Mouse (Mus musculus) midbrain, embryonic 15.5 days (tissue): ENCODE measurements around the gene Zfp683. TPM values are rescaled to one million over a fixed set of nuclear protein-coding genes. Genes with fewer than 3 reads are reported as not detected.

ENCODE experiments used
- ATAC-seq: fragments of 200-750 bp; cut with Nextera tagmentation; replicated peaks from 2 replicates; pipeline ENCODE4 v1.8.0; 2017; ENCODE audit warnings: moderate TSS enrichment
- H3K27ac ChIP-seq: fragments of 300-500 bp; sonication (generic); 2 replicates; pipeline ENCODE4 v1.5.1; 2015; ENCODE audit warnings: mild to moderate bottlenecking, inconsistent platforms
- H3K27me3 ChIP-seq: fragments of 300-500 bp; sonication (generic); replicated peaks from 2 replicates; pipeline ENCODE4 v1.6.1; 2015; ENCODE audit warnings: inconsistent platforms
- H3K36me3 ChIP-seq: fragments of 300-500 bp; sonication (generic); replicated peaks from 2 replicates; pipeline ENCODE4 v1.6.1; 2015; ENCODE audit warnings: inconsistent platforms
- H3K4me1 ChIP-seq: fragments of 300-500 bp; sonication (generic); 2 replicates; pipeline ENCODE4 v1.6.1; 2015; ENCODE audit warnings: inconsistent platforms
- H3K4me2 ChIP-seq: fragments of 300-500 bp; sonication (generic); 2 replicates; pipeline ENCODE4 v1.6.1; 2015; ENCODE audit warnings: inconsistent platforms, mild to moderate bottlenecking, moderate library complexity
- H3K4me3 ChIP-seq: fragments of 300-500 bp; sonication (generic); 2 replicates; pipeline ENCODE4 v1.5.1; 2015; ENCODE audit warnings: mild to moderate bottlenecking, inconsistent platforms
- H3K9ac ChIP-seq: fragments of 300-500 bp; sonication (generic); 2 replicates; pipeline ENCODE4 v1.6.1; 2015; ENCODE audit warnings: mild to moderate bottlenecking, inconsistent platforms
- H3K9me3 ChIP-seq: fragments of 300-500 bp; sonication (generic); 2 replicates; pipeline ENCODE4 v1.6.1; 2016; ENCODE audit warnings: inconsistent platforms
- WGBS: fragments of 180-500 bp; shearing (Covaris S2); methylation state at CpG from one replicate; pipeline ENCODE4 v1.1.7; 2015; ENCODE audit warnings: mixed read lengths; 5-methylcytosine and 5-hydroxymethylcytosine counted together
- polyA plus RNA-seq: library from polyadenylated mRNA; unstranded; fragments of >200 nt; fragmentation: Nextera tagmentation; extraction: Ambion mirVana; gene quantifications from 2 replicates; pipeline ENCODE4 v1.2.1, GENCODE M21; 2015

The Zfp683 gene
- polyA plus RNA-seq, 1 experiment from 2014 or later, result not detected

DNA sequence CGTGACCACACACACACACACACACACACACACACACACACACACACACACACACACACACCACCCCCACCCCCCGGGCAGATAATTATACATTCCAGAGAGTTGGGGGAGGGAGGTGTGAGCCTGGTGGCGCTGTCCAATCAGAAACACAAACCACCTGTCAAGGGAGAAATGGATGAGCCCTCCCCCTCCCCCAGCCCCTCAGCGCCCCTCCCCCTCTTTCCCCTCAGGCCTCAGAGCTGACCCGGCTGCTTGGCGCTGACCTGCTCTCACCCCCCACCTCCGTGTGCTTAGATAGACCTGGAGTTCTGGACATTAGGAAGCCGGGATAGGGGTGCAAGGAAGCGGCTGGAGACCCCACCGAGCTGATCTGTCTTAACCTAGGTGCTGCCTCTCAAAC, 34.4 kb upstream of the Zfp683 start:
- H3K9ac ChIP-seq, result no peak overlapping the region
- no peaks in the 10 kb centered on the region for H3K9me3 ChIP-seq
- peak overlapping the region; percentile 37 for H3K4me3 ChIP-seq
- H3K27me3 ChIP-seq, result peaks cover 11% of the 10 kb centered on the region; the same call in 1 of the 2 replicates
- peaks cover 38% of the 10 kb centered on the region for H3K4me1 ChIP-seq
- WGBS, result 0% methylated on average over 9 of the region's 10 CpGs
- H3K36me3 ChIP-seq, result no peaks in the 10 kb centered on the region
- H3K27ac ChIP-seq, result peak overlapping the region; percentile 60; the same call in 1 of the 2 replicates
- ATAC-seq, result peak; percentile 52; the same call in 1 of the 2 replicates
- H3K4me2 ChIP-seq, result peak overlapping the region; percentile 63

DNA sequence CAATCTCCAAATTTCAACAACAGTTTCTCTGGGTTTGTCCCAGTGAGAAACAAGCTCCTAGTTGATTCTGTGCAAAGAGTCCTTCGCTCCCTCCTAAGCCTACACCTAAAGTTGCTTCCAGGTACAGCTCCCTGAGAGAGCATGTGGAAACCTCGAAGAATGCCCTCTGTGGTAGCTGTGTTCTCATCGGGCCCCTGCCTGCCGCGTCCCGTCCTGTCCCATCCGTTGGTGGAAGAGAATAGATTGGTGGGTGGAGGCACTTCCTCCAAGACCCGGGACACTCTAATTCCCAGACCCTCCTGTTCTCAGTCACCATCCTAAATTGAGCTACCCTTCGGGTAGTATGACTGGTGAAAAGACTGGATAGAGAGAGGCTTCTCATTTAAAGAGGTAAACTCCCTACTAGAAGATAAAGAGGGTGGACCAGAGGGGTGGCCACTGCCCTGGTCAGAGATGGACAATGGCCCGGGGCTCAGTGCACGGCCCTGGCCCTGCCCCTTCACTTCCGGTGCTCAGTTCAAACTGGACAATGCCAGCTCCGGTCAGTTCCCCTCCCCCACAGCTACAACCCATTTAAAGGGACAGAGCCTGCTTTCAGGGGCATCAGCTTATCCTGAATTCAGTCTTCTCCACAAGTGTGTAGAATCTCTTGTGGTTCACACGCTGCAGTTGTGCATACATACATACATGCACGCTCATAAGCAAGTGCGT, 33.8 kb upstream of the Zfp683 start:
- H3K27me3 ChIP-seq, result peaks cover 11% of the 10 kb centered on the region; the same call in 1 of the 2 replicates
- 2% methylated on average over 16 of the region's 16 CpGs for WGBS
- H3K4me1 ChIP-seq, result peaks cover 38% of the 10 kb centered on the region
- no peaks in the 10 kb centered on the region for H3K9me3 ChIP-seq
- H3K9ac ChIP-seq, result peak overlapping the region; percentile 30; the same call in 1 of the 2 replicates
- H3K4me2 ChIP-seq, result peak overlapping the region; percentile 63
- peak overlapping the region; percentile 60 for H3K27ac ChIP-seq
- peak; percentile 83 for ATAC-seq
- no peaks in the 10 kb centered on the region for H3K36me3 ChIP-seq
- H3K4me3 ChIP-seq, result peak overlapping the region; percentile 37

DNA sequence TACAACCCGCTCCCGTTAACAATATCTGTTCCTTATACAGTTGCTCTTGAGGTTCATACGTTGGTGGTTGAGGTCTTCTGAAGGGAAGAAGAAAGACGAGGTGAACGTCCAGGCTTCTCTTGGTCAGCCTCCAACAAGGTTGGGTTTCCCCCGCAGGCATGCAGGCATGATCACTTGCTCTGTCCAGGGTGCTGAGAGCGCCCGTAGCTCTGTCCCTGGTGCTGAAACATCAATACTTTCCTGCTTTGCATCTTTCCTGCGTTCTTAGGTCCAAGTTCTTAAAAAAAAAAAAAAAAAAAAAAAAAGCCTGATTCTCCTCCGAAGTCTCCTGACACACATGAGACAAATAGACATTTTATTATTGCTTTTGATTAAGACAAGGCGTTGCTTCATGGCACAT, 33.0 kb upstream of the Zfp683 start:
- Histone ChIP-seq H3K9ac (no peak overlapping the region), H3K27me3 (peaks cover 11% of the 10 kb centered on the region; the same call in 1 of the 2 replicates), H3K4me3 (peak overlapping the region; percentile 37), H3K4me1 (peaks cover 38% of the 10 kb centered on the region), H3K27ac (no peak overlapping the region), H3K9me3 (no peaks in the 10 kb centered on the region), H3K4me2 (peak overlapping the region; percentile 63), H3K36me3 (no peaks in the 10 kb centered on the region)
- no peak for ATAC-seq
- WGBS, result 3% methylated on average over 11 of the region's 11 CpGs

DNA sequence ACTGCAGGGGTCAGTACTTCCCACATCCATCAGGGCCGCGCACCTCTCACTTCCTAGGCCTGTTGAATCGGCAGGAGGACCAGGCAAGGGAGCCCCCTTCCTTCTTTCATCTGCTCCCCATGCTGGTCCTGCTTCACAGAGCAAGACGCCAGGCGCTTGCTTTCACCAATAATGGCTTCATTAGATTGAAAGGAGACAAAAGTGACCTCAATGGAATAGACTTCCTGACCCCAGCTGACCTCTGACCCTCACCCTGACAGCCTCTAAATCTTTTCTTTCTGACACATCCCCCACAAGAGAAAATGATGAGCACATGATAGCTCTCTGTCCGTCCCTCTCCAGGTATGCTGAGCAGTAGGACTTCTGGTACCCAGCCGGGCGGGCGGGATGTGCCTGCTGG, 27.8 kb upstream of the Zfp683 start:
- WGBS, result 14% methylated on average over 9 of the region's 9 CpGs
- Histone ChIP-seq H3K9ac (no peak overlapping the region), H3K27ac (no peak overlapping the region), H3K4me2 (no peak overlapping the region), H3K9me3 (no peaks in the 10 kb centered on the region), H3K27me3 (no peaks in the 10 kb centered on the region), H3K4me1 (no peaks in the 10 kb centered on the region), H3K4me3 (no peak overlapping the region), H3K36me3 (no peaks in the 10 kb centered on the region)
- ATAC-seq, result no peak

DNA sequence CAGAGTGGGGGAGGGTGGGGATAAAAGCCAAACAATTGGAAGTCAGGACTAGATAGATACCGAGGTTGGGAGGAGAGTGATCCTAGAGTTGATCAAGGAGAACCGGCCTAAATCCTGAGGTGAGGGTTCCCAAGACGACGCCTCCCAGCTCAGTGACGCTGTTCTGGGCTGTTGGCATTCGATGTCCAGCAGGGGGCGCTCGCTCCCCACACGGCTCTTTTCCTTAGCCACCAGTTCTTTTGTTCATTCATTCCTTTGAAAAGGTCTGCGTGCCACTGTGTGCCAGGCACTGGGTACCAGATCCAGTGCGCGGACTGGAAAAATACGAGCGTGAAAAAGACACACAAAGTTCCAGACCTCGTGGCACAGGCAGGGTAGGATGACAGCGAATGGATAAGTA, 17.7 kb upstream of the Zfp683 start:
- Histone ChIP-seq H3K4me2 (peak overlapping the region; percentile 29; the same call in 1 of the 2 replicates), H3K36me3 (no peaks in the 10 kb centered on the region), H3K9ac (no peak overlapping the region), H3K4me3 (no peak overlapping the region), H3K27me3 (no peaks in the 10 kb centered on the region), H3K4me1 (peaks cover 3% of the 10 kb centered on the region; the same call in 1 of the 2 replicates), H3K27ac (0 out of 2 replicates have a peak overlapping the region, but pooled peaks have one; percentile 34), H3K9me3 (no peaks in the 10 kb centered on the region)
- 3% methylated on average over 16 of the region's 16 CpGs for WGBS
- ATAC-seq, result no peak

DNA sequence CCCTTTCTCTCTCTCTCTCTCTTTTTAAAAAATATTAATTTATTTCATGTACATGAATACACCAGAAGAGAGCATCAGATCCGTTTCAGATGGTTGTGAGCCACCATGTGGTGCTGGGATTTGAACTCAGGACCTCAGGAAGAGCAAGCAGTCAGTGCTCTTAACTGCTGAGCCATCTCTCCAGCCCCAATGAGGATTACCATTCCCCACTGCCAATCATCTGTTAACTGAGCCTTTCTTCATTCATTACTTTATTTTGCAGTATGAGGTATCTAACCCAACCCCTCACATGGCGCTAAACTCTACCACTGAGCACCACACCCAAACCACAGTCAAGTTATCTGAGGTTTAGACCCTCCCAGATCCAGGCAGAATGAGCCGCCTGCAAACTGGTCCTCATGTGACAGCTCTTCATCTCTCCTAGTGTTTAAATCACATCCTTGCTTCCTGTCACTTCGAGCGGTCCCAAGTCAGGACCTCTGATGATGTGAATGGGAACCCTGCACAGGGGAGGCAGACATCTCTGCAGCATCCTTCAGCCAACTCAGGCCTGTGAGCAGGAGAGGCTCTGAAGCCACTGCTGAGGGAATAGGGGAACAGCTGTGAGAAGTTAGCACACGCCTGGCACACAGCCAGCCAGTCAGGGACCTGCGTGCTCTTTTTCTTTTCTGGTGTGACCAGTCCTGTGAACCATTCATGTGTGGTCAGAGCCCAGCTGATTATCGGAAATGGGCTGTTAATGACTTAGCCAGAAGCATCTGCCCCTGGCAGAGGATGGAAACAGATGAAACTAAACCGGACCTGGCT, 12.1 kb upstream of the Zfp683 start:
- H3K4me1 ChIP-seq, result peaks cover 3% of the 10 kb centered on the region; the same call in 1 of the 2 replicates
- no peaks in the 10 kb centered on the region for H3K27me3 ChIP-seq
- ATAC-seq, result no peak
- no peak overlapping the region for H3K27ac ChIP-seq
- no peak overlapping the region for H3K4me3 ChIP-seq
- WGBS, result 64% methylated on average over 9 of the region's 9 CpGs
- H3K4me2 ChIP-seq, result no peak overlapping the region
- H3K9ac ChIP-seq, result no peak overlapping the region
- no peaks in the 10 kb centered on the region for H3K9me3 ChIP-seq
- no peaks in the 10 kb centered on the region for H3K36me3 ChIP-seq

DNA sequence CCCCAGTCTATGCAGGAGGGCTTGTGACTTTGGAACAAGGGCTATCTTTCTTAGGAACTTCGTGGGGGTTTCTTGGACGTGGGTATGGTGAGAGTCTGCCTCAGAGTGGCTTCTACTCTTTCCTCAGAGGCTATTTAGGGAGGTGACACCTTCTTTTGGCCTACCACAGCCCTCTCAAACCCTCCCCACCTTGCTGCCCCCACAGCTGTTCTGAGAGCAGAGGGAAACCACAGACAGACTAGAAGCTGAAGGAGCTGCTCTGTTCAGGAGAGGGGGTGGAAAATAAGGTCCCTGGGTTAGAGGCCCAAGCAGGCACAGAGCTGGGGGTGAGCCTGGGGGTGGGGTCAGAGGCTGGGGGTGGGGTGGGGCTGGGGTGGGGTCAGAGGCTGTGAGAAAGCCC, 10.6 kb upstream of the Zfp683 start:
- WGBS, result 60% methylated on average over 2 of the region's 2 CpGs

DNA sequence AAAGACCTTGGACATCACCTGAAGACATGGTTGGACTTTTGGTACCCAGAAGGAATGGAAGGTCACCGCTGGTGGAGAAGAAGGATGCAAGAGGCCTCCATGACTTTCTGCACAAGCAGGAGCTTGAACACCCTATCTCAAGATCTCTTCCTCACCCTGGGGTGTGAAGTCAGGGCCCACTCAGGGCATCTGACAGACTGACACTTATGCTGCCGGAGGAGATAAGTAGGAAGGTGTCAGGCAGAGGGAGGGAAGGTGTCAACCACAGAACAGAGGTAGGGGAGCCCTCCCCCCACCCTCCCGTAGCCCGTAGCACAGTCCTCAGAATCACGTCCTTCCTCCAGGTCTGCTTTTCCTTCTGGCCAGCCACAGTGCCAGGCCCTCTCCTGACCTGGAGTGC, 6.0 kb upstream of the Zfp683 start:
- WGBS, result 89% methylated on average over 5 of the region's 5 CpGs
- Histone ChIP-seq H3K9ac (no peak overlapping the region), H3K4me3 (no peak overlapping the region), H3K4me2 (no peak overlapping the region), H3K4me1 (peaks cover 2% of the 10 kb centered on the region; the same call in 1 of the 2 replicates), H3K36me3 (no peaks in the 10 kb centered on the region), H3K27ac (no peak overlapping the region), H3K27me3 (no peaks in the 10 kb centered on the region), H3K9me3 (no peaks in the 10 kb centered on the region)
- no peak for ATAC-seq

More for the DNA sequence above, 10.6 kb upstream of the Zfp683 start:
- Histone ChIP-seq H3K4me2 (no peak overlapping the region), H3K36me3 (no peaks in the 10 kb centered on the region), H3K27me3 (no peaks in the 10 kb centered on the region), H3K4me3 (no peak overlapping the region), H3K9ac (no peak overlapping the region), H3K9me3 (no peaks in the 10 kb centered on the region), H3K27ac (no peak overlapping the region), H3K4me1 (peaks cover 3% of the 10 kb centered on the region; the same call in 1 of the 2 replicates)
- ATAC-seq, result no peak

DNA sequence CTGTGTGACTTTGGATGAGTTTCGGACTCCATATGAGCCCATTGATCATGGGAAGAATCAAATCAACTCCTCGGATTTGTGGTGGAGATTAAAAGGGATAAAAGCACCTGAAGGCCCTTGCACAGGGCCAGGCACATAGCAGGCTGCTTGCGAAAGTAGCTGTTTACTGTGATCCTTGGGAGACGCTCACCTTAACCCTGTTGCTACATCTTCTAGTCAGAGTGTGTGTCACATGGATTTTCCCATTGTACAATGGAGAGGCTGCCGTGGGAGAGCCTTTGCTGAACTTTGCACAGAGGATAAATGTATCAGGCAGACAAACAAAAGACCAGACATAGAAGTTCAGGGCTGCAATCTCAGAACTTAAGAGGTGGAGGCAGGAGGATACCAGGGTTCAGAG, 1.7 kb upstream of the Zfp683 start:
- Histone ChIP-seq H3K4me1 (peaks cover 5% of the 10 kb centered on the region; the same call in 1 of the 2 replicates), H3K9me3 (no peaks in the 10 kb centered on the region), H3K9ac (no peak overlapping the region), H3K4me3 (no peak overlapping the region), H3K4me2 (no peak overlapping the region), H3K27ac (no peak overlapping the region), H3K36me3 (no peaks in the 10 kb centered on the region), H3K27me3 (no peaks in the 10 kb centered on the region)
- 85% methylated on average over 5 of the region's 5 CpGs for WGBS
- no peak for ATAC-seq

DNA sequence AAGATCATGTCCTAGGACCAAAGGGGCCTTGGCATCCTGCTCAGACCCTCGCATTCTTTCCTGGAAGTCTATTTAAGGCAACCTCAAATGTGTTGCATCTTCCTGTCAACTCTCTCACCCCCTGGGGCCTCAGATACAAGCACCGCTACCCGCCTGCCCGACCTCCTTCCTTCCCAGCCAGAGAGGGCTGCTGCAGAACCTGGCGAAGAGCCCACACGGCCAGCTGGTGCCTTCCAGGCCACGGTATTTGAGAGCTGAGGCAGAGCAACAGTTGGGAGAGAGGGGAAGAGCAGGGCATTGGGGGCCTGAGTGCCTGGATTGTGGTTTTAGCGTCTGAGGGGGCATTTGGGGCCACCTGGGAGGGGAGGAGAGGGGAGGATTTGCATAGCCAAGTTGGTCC, 1.1 kb upstream of the Zfp683 start:
- WGBS, result 34% methylated on average over 8 of the region's 8 CpGs
- no peaks in the 10 kb centered on the region for H3K9me3 ChIP-seq
- no peak overlapping the region for H3K4me2 ChIP-seq
- H3K27ac ChIP-seq, result no peak overlapping the region
- no peak overlapping the region for H3K9ac ChIP-seq
- H3K4me1 ChIP-seq, result peaks cover 5% of the 10 kb centered on the region; the same call in 1 of the 2 replicates
- H3K27me3 ChIP-seq, result no peaks in the 10 kb centered on the region
- H3K36me3 ChIP-seq, result no peaks in the 10 kb centered on the region
- ATAC-seq, result no peak
- H3K4me3 ChIP-seq, result no peak overlapping the region

DNA sequence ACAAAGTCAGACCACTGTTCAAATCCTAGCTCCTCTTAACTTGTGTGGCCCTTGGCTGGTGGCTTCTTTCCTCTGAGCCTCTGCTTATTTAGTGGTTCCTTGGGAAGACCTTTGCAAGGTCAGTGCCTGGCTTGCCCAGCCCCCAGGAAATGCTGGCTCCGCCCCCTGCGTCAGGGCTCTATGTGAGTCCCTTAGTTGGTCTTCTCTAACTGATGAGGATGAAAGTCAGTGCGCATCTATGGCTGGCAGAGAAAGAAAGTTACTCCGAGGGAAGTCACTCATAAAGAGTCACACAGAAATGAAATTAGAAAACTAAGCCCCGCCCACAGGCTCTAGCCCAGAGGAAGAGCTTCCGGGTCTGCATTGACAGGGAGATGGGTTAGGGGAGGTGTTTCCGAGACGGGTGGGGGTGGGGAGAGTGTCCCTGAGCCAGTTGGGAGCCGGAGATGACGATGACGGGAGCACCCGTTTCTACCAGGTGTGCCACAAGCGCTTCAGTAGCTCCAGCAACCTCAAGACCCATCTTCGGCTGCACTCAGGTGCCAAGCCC, 4.6 kb downstream of the Zfp683 start:
- Histone ChIP-seq H3K9ac (no peak overlapping the region), H3K4me2 (no peak overlapping the region; the same call in 1 of the 2 replicates), H3K27ac (no peak overlapping the region), H3K27me3 (no peaks in the 10 kb centered on the region), H3K36me3 (no peaks in the 10 kb centered on the region), H3K4me1 (no peaks in the 10 kb centered on the region), H3K4me3 (no peak overlapping the region), H3K9me3 (no peaks in the 10 kb centered on the region)
- no peak for ATAC-seq
- 31% methylated on average over 14 of the region's 14 CpGs for WGBS

DNA sequence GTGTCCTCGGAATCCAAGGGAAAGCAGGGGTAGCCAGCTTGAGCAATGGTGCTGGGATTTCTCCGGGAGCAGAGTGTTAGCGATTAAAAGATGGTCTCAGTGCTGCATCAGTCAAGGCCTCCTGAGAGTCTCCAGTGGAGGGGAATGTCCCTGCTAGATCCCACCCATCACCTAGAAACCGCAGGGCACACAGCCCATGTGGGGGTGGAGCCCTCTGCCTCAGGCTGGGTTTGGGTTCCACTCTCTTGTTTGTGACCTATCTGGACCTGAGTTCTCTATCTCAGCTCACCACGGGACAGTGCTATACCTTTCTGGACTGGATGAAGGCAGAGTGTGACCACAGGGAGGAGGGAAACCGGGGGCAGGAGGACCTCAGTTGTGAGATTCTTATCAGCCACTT, 5.3 kb downstream of the Zfp683 start:
- Histone ChIP-seq H3K9ac (no peak overlapping the region), H3K4me3 (no peak overlapping the region), H3K27me3 (no peaks in the 10 kb centered on the region), H3K4me1 (no peaks in the 10 kb centered on the region), H3K9me3 (no peaks in the 10 kb centered on the region), H3K4me2 (no peak overlapping the region), H3K27ac (no peak overlapping the region), H3K36me3 (no peaks in the 10 kb centered on the region)
- ATAC-seq, result no peak
- WGBS, result 84% methylated on average over 6 of the region's 6 CpGs
